Mouse (Mus musculus) heart, postnatal 0 days (tissue): Measurements from ENCODE around the gene Tbc1d17. TPM values are rescaled to one million over a fixed set of nuclear protein-coding genes. Genes with fewer than 3 reads are reported as not detected.

Experiments used
- ATAC-seq: fragments of 200-750 bp; cut with Nextera tagmentation; 2 replicates; pipeline ENCODE4 v1.8.0; 2017; ENCODE audit warnings: low read depth, moderate number of reproducible peaks, moderate library complexity; ENCODE audit not compliant: insufficient read depth
- DNase-seq: peaks from one replicate; pipeline ENCODE4 v3.0.0-alpha.2; 2016; ENCODE audit warnings: low spot score
- H3K27ac ChIP-seq: fragments of 300-500 bp; sonication (generic); 2 replicates; pipeline ENCODE4 v1.5.1; 2014; ENCODE audit warnings: low read depth, mild to moderate bottlenecking
- H3K27me3 ChIP-seq: fragments of 300-500 bp; sonication (generic); 2 replicates; pipeline ENCODE4 v1.6.1; 2014; ENCODE audit warnings: low read length, mixed read lengths; ENCODE audit not compliant: control insufficient read depth, insufficient read depth
- H3K36me3 ChIP-seq: fragments of 300-500 bp; sonication (generic); replicated peaks from 2 replicates; pipeline ENCODE4 v1.6.1; 2014; ENCODE audit warnings: low read length, mixed read lengths; ENCODE audit not compliant: control insufficient read depth, insufficient read depth
- H3K4me1 ChIP-seq: fragments of 300-500 bp; sonication (generic); 2 replicates; pipeline ENCODE4 v1.6.1; 2014; ENCODE audit warnings: antibody characterized with exemption; ENCODE audit not compliant: control insufficient read depth, insufficient read depth
- H3K4me2 ChIP-seq: fragments of 300-500 bp; sonication (generic); 2 replicates; pipeline ENCODE4 v1.6.1; 2014; ENCODE audit warnings: low read depth, mild to moderate bottlenecking, low read length, moderate library complexity
- H3K4me3 ChIP-seq: fragments of 300-500 bp; sonication (generic); 2 replicates; pipeline ENCODE4 v1.5.1; 2014; ENCODE audit warnings: low read depth, low read length
- H3K9ac ChIP-seq: fragments of 300-500 bp; sonication (generic); replicated peaks from 2 replicates; pipeline ENCODE4 v1.6.1; 2014; ENCODE audit warnings: low read depth, low read length, mixed read lengths
- H3K9me3 ChIP-seq: fragments of 300-500 bp; sonication (generic); replicated peaks from 2 replicates; pipeline ENCODE4 v1.6.1; 2016; ENCODE audit warnings: low read length; ENCODE audit not compliant: control insufficient read depth
- CTCF ChIP-seq: IDR thresholded peaks from 2 replicates; pipeline ENCODE4 v1.5.1; 2016; ENCODE audit warnings: antibody characterized with exemption, control low read depth, low read depth
- EP300 ChIP-seq: IDR thresholded peaks from 2 replicates; pipeline ENCODE4 v1.6.1; 2016; ENCODE audit warnings: antibody characterized with exemption, low read depth
- WGBS: fragments of 180-500 bp; shearing (Covaris S2); extraction: QIAGEN DNeasy Blood & Tissue Kit; methylation state at CpG from one replicate; pipeline ENCODE4 v1.1.7; 2014; 5-methylcytosine and 5-hydroxymethylcytosine counted together
- polyA plus RNA-seq: library from polyadenylated mRNA; unstranded; fragments of >200 nt; fragmentation: Nextera tagmentation; extraction: Ambion mirVana; gene quantifications from 2 replicates; pipeline ENCODE4 v1.2.1, GENCODE M21; 2015
- total RNA-seq: library from RNA; depleted of rRNA; stranded (reverse); fragments of >200 nt; gene quantifications from 2 replicates; pipeline ENCODE4 v1.2.3, GENCODE M21; 2014; ENCODE audit warnings: low replicate concordance; rRNA removed

The Tbc1d17 gene
- total RNA-seq (43.5 and 101 TPM in 2 replicates), polyA plus RNA-seq (51.7 and 57.5 TPM in 2 replicates)

GRCm38 (mm10) chr7:44848561-44849415, at the start of gene Tbc1d17, which contains the start of gene Akt1s1:
Gene Tbc1d17 (minus strand): TSS chr7:44849079.
Gene Akt1s1 (plus strand): TSS chr7:44848991.
- WGBS, result under 1% methylated on average over 54 of the region's 54 CpGs
- TF ChIP-seq CTCF (no peak), EP300 (peak; percentile 91)
- ATAC-seq, result peak; percentile 83
- H3K9ac ChIP-seq, result peak within 1 kb of the TSS; percentile 83
- peak within 1 kb of the TSS; percentile 82 for H3K4me2 ChIP-seq
- H3K27me3 ChIP-seq, result no peaks in the 10 kb centered on the region
- H3K4me1 ChIP-seq, result peaks cover 20% of the 10 kb centered on the region
- peak within 1 kb of the TSS; percentile 81 for H3K4me3 ChIP-seq
- H3K27ac ChIP-seq, result peak within 1 kb of the TSS; percentile 98
- DNase-seq, result peak; percentile 99
- H3K9me3 ChIP-seq, result no peaks in the 10 kb centered on the region
- peaks cover 37% of the 10 kb centered on the region for H3K36me3 ChIP-seq

GRCm38 (mm10) chr7:44898607-44899006, 49.7 kb upstream of the Tbc1d17 start:
- ATAC-seq, result 0 out of 2 replicates have a peak, but pooled peaks have one; percentile 2

GRCm38 (mm10) chr7:44896499-44896898, 47.6 kb upstream of the Tbc1d17 start:
- Histone ChIP-seq H3K27ac (peak overlapping the region; percentile 78), H3K36me3 (peaks cover 16% of the 10 kb centered on the region), H3K9me3 (no peaks in the 10 kb centered on the region), H3K27me3 (no peaks in the 10 kb centered on the region), H3K9ac (peak overlapping the region; percentile 62), H3K4me3 (peak overlapping the region; percentile 69), H3K4me1 (peaks cover 21% of the 10 kb centered on the region), H3K4me2 (peak overlapping the region; percentile 82)
- 22% methylated on average over 10 of the region's 10 CpGs for WGBS
- TF ChIP-seq CTCF (no peak), EP300 (no peak)
- no peak for ATAC-seq
- DNase-seq, result no peak

More at GRCm38 (mm10) chr7:44898607-44899006, 49.7 kb upstream of the Tbc1d17 start:
- Histone ChIP-seq H3K4me3 (no peak overlapping the region), H3K27me3 (no peaks in the 10 kb centered on the region), H3K4me1 (peaks cover 15% of the 10 kb centered on the region), H3K36me3 (peaks cover 35% of the 10 kb centered on the region), H3K9me3 (no peaks in the 10 kb centered on the region), H3K4me2 (no peak overlapping the region), H3K9ac (no peak overlapping the region), H3K27ac (no peak overlapping the region)
- TF ChIP-seq EP300 (no peak), CTCF (peak; percentile 37)
- WGBS, result 35% methylated on average over 19 of the region's 19 CpGs
- no peak for DNase-seq

- Histone ChIP-seq H3K4me3 (peak within 1 kb of the TSS; percentile 69), H3K4me1 (peaks cover 28% of the 10 kb centered on the region), H3K27ac (peak within 1 kb of the TSS; percentile 78), H3K36me3 (peaks cover 15% of the 10 kb centered on the region), H3K27me3 (no peaks in the 10 kb centered on the region), H3K4me2 (peak within 1 kb of the TSS; percentile 82), H3K9me3 (no peaks in the 10 kb centered on the region), H3K9ac (peak within 1 kb of the TSS; percentile 62)
- ATAC-seq, result peak; percentile 63
- 2% methylated on average over 34 of the region's 34 CpGs for WGBS
- TF ChIP-seq CTCF (peak; percentile 59), EP300 (peak; percentile 69)
- peak; percentile 96 for DNase-seq
These were observed 46.9 kb upstream of the Tbc1d17 start, which contains the start of gene Fuz for GRCm38 (mm10) chr7:44895593-44896434. Gene Fuz (plus strand): TSS chr7:44896079.

GRCm38 (mm10) chr7:44895206-44895592, 46.3 kb upstream of the Tbc1d17 start:
- peak overlapping the region; percentile 82 for H3K4me2 ChIP-seq
- no peak overlapping the region for H3K9ac ChIP-seq
- H3K9me3 ChIP-seq, result no peaks in the 10 kb centered on the region
- H3K36me3 ChIP-seq, result peaks cover 9% of the 10 kb centered on the region
- no peak overlapping the region for H3K27ac ChIP-seq
- DNase-seq (no peak), ATAC-seq (no peak)
- peak overlapping the region; percentile 69; the same call in 1 of the 2 replicates for H3K4me3 ChIP-seq
- H3K27me3 ChIP-seq, result no peaks in the 10 kb centered on the region
- peaks cover 33% of the 10 kb centered on the region for H3K4me1 ChIP-seq
- WGBS, result 72% methylated on average over 7 of the region's 7 CpGs
- TF ChIP-seq CTCF (no peak), EP300 (no peak)
